ENCODE assay signal across 9 mouse cellular contexts in the genomic region with DNA sequence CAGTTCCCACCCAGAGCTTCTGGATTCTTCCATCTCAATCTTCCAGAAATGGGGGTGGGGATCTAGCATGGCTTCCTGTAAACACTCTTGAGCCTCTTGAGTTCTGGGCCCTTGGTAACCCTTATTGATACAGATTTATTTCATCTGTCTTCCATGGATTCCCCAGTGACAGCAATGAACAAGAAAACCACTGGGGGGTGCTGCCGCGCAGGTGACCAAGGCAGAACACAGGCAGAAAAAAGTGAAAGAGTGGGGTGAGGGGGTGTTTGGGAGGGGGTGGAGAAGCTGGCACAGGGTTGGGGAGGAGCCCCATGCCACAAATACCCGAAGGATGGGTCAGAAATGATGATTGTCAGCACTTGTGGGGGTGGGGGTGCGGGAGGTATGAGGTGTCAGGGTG. TPM values are rescaled to one million over a fixed set of nuclear protein-coding genes. Genes with fewer than 3 reads are reported as not detected.
DNase-seq lines count a peak whose midpoint lies in the region; ATAC-seq and TF ChIP-seq lines count a peak whose summit lies in the region.
"Had no signal": no experiment of that assay in that cellular context is flagged by ENCODE, and none has a peak within 500 bp of the region (broad histone marks: within the 10 kb centered on the region; RNA-seq: fewer than 3 reads in every experiment).

No protein-coding gene starts in this region.

- H3K27me3 ChIP-seq in cerebellum, adult 2 months (ENCODE audit: control insufficient read depth, insufficient read depth, low read length): no peaks in the 10 kb centered on the region
- no peaks in the 10 kb centered on the region for H3K27me3 ChIP-seq in embryonic facial prominence, embryonic 15.5 days
- H3K27me3 ChIP-seq in kidney, embryonic 14.5 days (ENCODE audit: control insufficient read depth, insufficient read depth, low read length): no peaks in the 10 kb centered on the region
- no peaks in the 10 kb centered on the region for H3K27me3 ChIP-seq in neural tube, embryonic 11.5 days (ENCODE audit: control insufficient read depth, insufficient read depth, low read length)

- peak in 1 of 2 experiments; percentile 43 for DNase-seq in cerebellum, adult 2 months
- DNase-seq in cerebellum, adult 11-12 months: no peak
- DNase-seq in right cerebral cortex, postnatal 14 days: peak; percentile 59
- no peak for DNase-seq in right cerebral cortex, postnatal 36 days (ENCODE audit: low spot score in 2 of 2)
- DNase-seq in neural tube, embryonic 11.5 days (ENCODE audit: low spot score): peak; percentile 56
- DNase-seq in frontal cortex, postnatal 25 days (ENCODE audit: low spot score in 2 of 2): no peak

- no peaks in the 10 kb centered on the region for H3K9me3 ChIP-seq in embryonic facial prominence, embryonic 15.5 days (replicated peaks)
- no peaks in the 10 kb centered on the region for H3K9me3 ChIP-seq in kidney, embryonic 14.5 days (ENCODE audit: control insufficient read depth, low read length)
- H3K9me3 ChIP-seq in neural tube, embryonic 11.5 days (ENCODE audit: control insufficient read depth, low read length): no peaks in the 10 kb centered on the region

- no peak for TF ChIP-seq POLR2A in cerebellum, adult 2 months (IDR thresholded peaks at IDR 0.05; ENCODE audit: borderline replicate concordance, insufficient read depth, low read length)

- no peak overlapping the region for H3K9ac ChIP-seq in embryonic facial prominence, embryonic 15.5 days
- no peak overlapping the region for H3K9ac ChIP-seq in kidney, embryonic 14.5 days (ENCODE audit: low read depth, low read length)
- no peak overlapping the region for H3K9ac ChIP-seq in neural tube, embryonic 11.5 days (ENCODE audit: low read length)

- 23% methylated on average over 4 of the region's 4 CpGs for WGBS in cerebellum, adult 2 months
- 23% methylated on average over 4 of the region's 4 CpGs for WGBS in embryonic facial prominence, embryonic 15.5 days
- WGBS in kidney, embryonic 14.5 days: 32% methylated on average over 4 of the region's 4 CpGs
- 31% methylated on average over 4 of the region's 4 CpGs for WGBS in neural tube, embryonic 11.5 days

- ATAC-seq in embryonic facial prominence, embryonic 15.5 days (ENCODE audit: insufficient number of reproducible peaks, low FRiP score, low TSS enrichment, low read depth): no peak
- no peak for ATAC-seq in kidney, embryonic 14.5 days (ENCODE audit: low FRiP score, low TSS enrichment)
- ATAC-seq in neural tube, embryonic 11.5 days (ENCODE audit: insufficient read depth, low FRiP score, low TSS enrichment): no peak

- H3K4me1 ChIP-seq in cerebellum, adult 2 months (ENCODE audit: control insufficient read depth, insufficient read depth, low read length): peaks cover 25% of the 10 kb centered on the region
- peaks cover 50% of the 10 kb centered on the region for H3K4me1 ChIP-seq in embryonic facial prominence, embryonic 15.5 days
- H3K4me1 ChIP-seq in kidney, embryonic 14.5 days (ENCODE audit: control insufficient read depth, insufficient read depth, low read length): peaks cover 32% of the 10 kb centered on the region
- H3K4me1 ChIP-seq in neural tube, embryonic 11.5 days (ENCODE audit: control insufficient read depth, insufficient read depth, low read length): no peaks in the 10 kb centered on the region; the same call in 1 of the 2 replicates

- H3K36me3 ChIP-seq in embryonic facial prominence, embryonic 15.5 days: no peaks in the 10 kb centered on the region
- no peaks in the 10 kb centered on the region for H3K36me3 ChIP-seq in kidney, embryonic 14.5 days (ENCODE audit: control insufficient read depth, insufficient read depth, low read length)
- no peaks in the 10 kb centered on the region for H3K36me3 ChIP-seq in neural tube, embryonic 11.5 days (ENCODE audit: control insufficient read depth, insufficient read depth, low read length)

- no peak overlapping the region for H3K4me3 ChIP-seq in cerebellum, adult 2 months (replicated peaks; ENCODE audit: insufficient read depth, low read depth, low read length)
- H3K4me3 ChIP-seq in embryonic facial prominence, embryonic 15.5 days (replicated peaks): no peak overlapping the region
- no peak overlapping the region for H3K4me3 ChIP-seq in kidney, embryonic 14.5 days (ENCODE audit: low read length)
- no peak overlapping the region for H3K4me3 ChIP-seq in neural tube, embryonic 11.5 days (ENCODE audit: low read depth, low read length)
- H3K4me3 ChIP-seq: myocyte had no signal

- H3K4me2 ChIP-seq in embryonic facial prominence, embryonic 15.5 days (replicated peaks): no peak overlapping the region
- no peak overlapping the region for H3K4me2 ChIP-seq in kidney, embryonic 14.5 days (replicated peaks; ENCODE audit: low read depth, low read length)
- no peak overlapping the region for H3K4me2 ChIP-seq in neural tube, embryonic 11.5 days (ENCODE audit: low read depth)

- H3K27ac ChIP-seq in cerebellum, adult 2 months (ENCODE audit: insufficient read depth, low read length): no peak overlapping the region
- 0 out of 2 replicates have a peak overlapping the region, but pooled peaks have one; percentile 91 for H3K27ac ChIP-seq in embryonic facial prominence, embryonic 15.5 days (replicated peaks)
- H3K27ac ChIP-seq in kidney, embryonic 14.5 days (ENCODE audit: low read depth, low read length): peak overlapping the region; percentile 98; the same call in 1 of the 2 replicates
- no peak overlapping the region for H3K27ac ChIP-seq in neural tube, embryonic 11.5 days (ENCODE audit: low read depth, low read length)

- peak; percentile 67; the same call in 1 of the 2 replicates for TF ChIP-seq CTCF in cerebellum, adult 2 months (IDR thresholded peaks at IDR 0.05; ENCODE audit: borderline replicate concordance, insufficient read depth, low read depth, low read length)

RNA-seq across cellular contexts. Expression of a gene that starts 1.4 kb away (rescaled TPM):
- polyA plus RNA-seq in cerebellum, adult 2 months (2012; rRNA removed): 76.7 and 76.9 TPM in 2 replicates
- 95.1 and 100 TPM in 2 replicates for polyA plus RNA-seq in embryonic facial prominence, embryonic 15.5 days (2015; fragmentation: Nextera tagmentation; extraction: Ambion mirVana)
- 34.6 and 52.0 TPM in 2 replicates for polyA plus RNA-seq in kidney, embryonic 14.5 days (2014; fragmentation: Nextera tagmentation; extraction: Ambion mirVana)
- polyA plus RNA-seq in neural tube, embryonic 11.5 days (2014; fragmentation: Nextera tagmentation; extraction: Ambion mirVana): 95.8 and 98.1 TPM in 2 replicates

RNA-seq across cellular contexts. Expression of a gene that starts 32.3 kb away (rescaled TPM):
- 30.7 and 34.8 TPM in 2 replicates for polyA plus RNA-seq in cerebellum, adult 2 months (2012; rRNA removed)
- 35.4 and 39.5 TPM in 2 replicates for polyA plus RNA-seq in embryonic facial prominence, embryonic 15.5 days (2015; fragmentation: Nextera tagmentation; extraction: Ambion mirVana)
- 50.7 and 56.7 TPM in 2 replicates for polyA plus RNA-seq in kidney, embryonic 14.5 days (2014; fragmentation: Nextera tagmentation; extraction: Ambion mirVana)
- 42.9 and 46.1 TPM in 2 replicates for polyA plus RNA-seq in neural tube, embryonic 11.5 days (2014; fragmentation: Nextera tagmentation; extraction: Ambion mirVana)

RNA-seq across cellular contexts. Expression of a gene that starts 38.4 kb away (rescaled TPM):
- polyA plus RNA-seq in cerebellum, adult 2 months (2012; rRNA removed): 35.5 and 35.9 TPM in 2 replicates
- 16.6 and 19.0 TPM in 2 replicates for polyA plus RNA-seq in embryonic facial prominence, embryonic 15.5 days (2015; fragmentation: Nextera tagmentation; extraction: Ambion mirVana)
- 9.5 and 16.8 TPM in 2 replicates for polyA plus RNA-seq in kidney, embryonic 14.5 days (2014; fragmentation: Nextera tagmentation; extraction: Ambion mirVana)
- polyA plus RNA-seq in neural tube, embryonic 11.5 days (2014; fragmentation: Nextera tagmentation; extraction: Ambion mirVana): 13.1 and 15.0 TPM in 2 replicates

Comparison
In these comparisons a context has a peak if more than half of its experiments do, and no peak if none do; other contexts are left out.
1. DNase-seq: peak in right cerebral cortex, postnatal 14 days (single experiment) and neural tube, embryonic 11.5 days (single experiment); none in cerebellum, adult 11-12 months (single experiment), right cerebral cortex, postnatal 36 days (0 of 2) and frontal cortex, postnatal 25 days (0 of 2).
2. H3K27ac ChIP-seq: peak in embryonic facial prominence, embryonic 15.5 days (single experiment) and kidney, embryonic 14.5 days (single experiment); none in cerebellum, adult 2 months (single experiment) and neural tube, embryonic 11.5 days (single experiment).